Mouse (Mus musculus): ENCODE data around the gene Adam11. TPM values are rescaled to one million over a fixed set of nuclear protein-coding genes. Genes with fewer than 3 reads are reported as not detected.

Adam11 gene
- polyA plus RNA-seq, 1 experiment = not detected

- H3K4me1 ChIP-seq (ENCODE audit: control insufficient read depth, insufficient read depth, low read length) = peaks cover 1% of the 10 kb centered on the region; the same call in 1 of the 2 replicates
- TF ChIP-seq POLR2A (IDR thresholded peaks at IDR 0.05; ENCODE audit: borderline replicate concordance, low read depth, low read length) = no peak
- peak; percentile 13; the same call in 1 of the 2 replicates for TF ChIP-seq CTCF (IDR thresholded peaks at IDR 0.05; ENCODE audit: low read depth, low read length)
- H3K4me3 ChIP-seq (ENCODE audit: insufficient read depth, low read length) = peak overlapping the region; percentile 52
- no peak overlapping the region for H3K27ac ChIP-seq (ENCODE audit: insufficient read depth, low read depth, low read length)
Measured at GRCm38 (mm10) chr11:102774621-102775141, 13.4 kb downstream of the Adam11 start.

- H3K27ac ChIP-seq (ENCODE audit: insufficient read depth, low read depth, low read length) = no peak overlapping the region
- no peak for TF ChIP-seq POLR2A (IDR thresholded peaks at IDR 0.05; ENCODE audit: borderline replicate concordance, low read depth, low read length)
- no peak for TF ChIP-seq CTCF (IDR thresholded peaks at IDR 0.05; ENCODE audit: low read depth, low read length)
- no peak overlapping the region for H3K4me3 ChIP-seq (ENCODE audit: insufficient read depth, low read length)
- H3K4me1 ChIP-seq (ENCODE audit: control insufficient read depth, insufficient read depth, low read length) = peaks cover 7% of the 10 kb centered on the region; the same call in 1 of the 2 replicates
Measured at GRCm38 (mm10) chr11:102777598-102777997, 16.4 kb downstream of the Adam11 start.

- no peak for TF ChIP-seq CTCF (IDR thresholded peaks at IDR 0.05; ENCODE audit: low read depth, low read length)
- no peak for TF ChIP-seq POLR2A (IDR thresholded peaks at IDR 0.05; ENCODE audit: borderline replicate concordance, low read depth, low read length)
- Histone ChIP-seq H3K27ac (ENCODE audit: insufficient read depth, low read depth, low read length) (no peak overlapping the region), H3K4me3 (ENCODE audit: insufficient read depth, low read length) (no peak overlapping the region), H3K4me1 (ENCODE audit: control insufficient read depth, insufficient read depth, low read length) (peaks cover 7% of the 10 kb centered on the region; the same call in 1 of the 2 replicates)
Measured at GRCm38 (mm10) chr11:102778165-102778564, 16.9 kb downstream of the Adam11 start.

GRCm38 (mm10) chr11:102778597-102778996 lies 17.4 kb downstream of the Adam11 start:
- Histone ChIP-seq H3K4me1 (ENCODE audit: control insufficient read depth, insufficient read depth, low read length) (peaks cover 7% of the 10 kb centered on the region; the same call in 1 of the 2 replicates), H3K27ac (ENCODE audit: insufficient read depth, low read depth, low read length) (no peak overlapping the region), H3K4me3 (ENCODE audit: insufficient read depth, low read length) (no peak overlapping the region)
- TF ChIP-seq CTCF (IDR thresholded peaks at IDR 0.05; ENCODE audit: low read depth, low read length) = no peak
- no peak for TF ChIP-seq POLR2A (IDR thresholded peaks at IDR 0.05; ENCODE audit: borderline replicate concordance, low read depth, low read length)

DNA sequence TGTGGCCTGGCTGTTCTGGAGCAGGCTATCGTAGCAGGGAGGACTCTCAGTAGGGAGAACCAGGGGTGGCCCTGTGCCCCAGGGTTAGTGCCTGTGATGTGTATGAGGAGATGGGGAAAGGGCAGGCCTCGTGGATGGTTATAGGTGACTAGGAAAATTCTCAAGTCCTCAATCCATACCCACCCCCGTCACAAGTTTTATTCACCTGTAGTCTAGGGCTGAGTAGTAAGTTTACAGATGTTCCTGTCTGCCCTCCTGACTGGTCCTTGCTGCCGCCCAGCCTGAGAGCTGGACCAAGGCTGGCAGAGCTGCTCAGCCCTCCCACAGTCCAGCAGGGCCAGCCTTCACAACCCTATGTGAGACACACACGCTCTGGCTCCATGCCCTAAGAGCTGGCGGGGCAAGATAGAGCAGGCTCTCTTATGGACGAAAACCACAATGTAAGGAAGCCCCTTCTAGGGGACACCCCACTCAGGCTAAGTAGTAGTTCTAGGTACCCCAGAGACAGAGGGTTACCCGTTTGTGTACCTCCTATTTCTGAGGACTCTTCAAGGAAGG lies 17.9 kb downstream of the Adam11 start:
- Histone ChIP-seq H3K4me1 (ENCODE audit: control insufficient read depth, insufficient read depth, low read length) (peaks cover 7% of the 10 kb centered on the region; the same call in 1 of the 2 replicates), H3K4me3 (ENCODE audit: insufficient read depth, low read length) (no peak overlapping the region), H3K27ac (ENCODE audit: insufficient read depth, low read depth, low read length) (no peak overlapping the region)
- TF ChIP-seq CTCF (IDR thresholded peaks at IDR 0.05; ENCODE audit: low read depth, low read length) (no peak), POLR2A (IDR thresholded peaks at IDR 0.05; ENCODE audit: borderline replicate concordance, low read depth, low read length) (no peak)

DNA sequence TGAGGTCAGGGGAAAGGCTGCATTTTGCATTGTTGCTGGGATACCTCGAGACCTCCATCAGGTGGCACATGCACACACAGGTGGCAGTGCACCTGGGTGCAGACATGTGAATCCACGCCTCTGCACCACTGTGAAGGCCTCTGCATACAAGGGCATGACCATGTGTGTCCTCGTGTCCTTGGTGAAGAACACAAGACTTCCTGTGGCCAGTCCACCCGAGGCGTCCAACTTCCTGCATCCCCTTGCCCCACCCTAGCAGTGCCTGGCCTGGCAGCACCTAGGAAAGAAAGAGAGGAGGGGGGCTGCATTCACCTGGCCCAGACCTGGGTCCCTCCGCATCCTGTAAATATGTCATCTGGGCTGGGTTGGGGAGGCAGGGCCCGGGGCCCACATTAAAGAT lies 18.6 kb downstream of the Adam11 start:
- H3K4me3 ChIP-seq (ENCODE audit: insufficient read depth, low read length) = no peak overlapping the region
- no peak overlapping the region for H3K27ac ChIP-seq (ENCODE audit: insufficient read depth, low read depth, low read length)
- no peak for TF ChIP-seq CTCF (IDR thresholded peaks at IDR 0.05; ENCODE audit: low read depth, low read length)
- TF ChIP-seq POLR2A (IDR thresholded peaks at IDR 0.05; ENCODE audit: borderline replicate concordance, low read depth, low read length) = no peak
- peaks cover 7% of the 10 kb centered on the region; the same call in 1 of the 2 replicates for H3K4me1 ChIP-seq (ENCODE audit: control insufficient read depth, insufficient read depth, low read length)

- Histone ChIP-seq H3K4me1 (ENCODE audit: control insufficient read depth, insufficient read depth, low read length) (peaks cover 7% of the 10 kb centered on the region; the same call in 1 of the 2 replicates), H3K27ac (ENCODE audit: insufficient read depth, low read depth, low read length) (no peak overlapping the region), H3K4me3 (ENCODE audit: insufficient read depth, low read length) (no peak overlapping the region)
- TF ChIP-seq CTCF (IDR thresholded peaks at IDR 0.05; ENCODE audit: low read depth, low read length) (no peak), POLR2A (IDR thresholded peaks at IDR 0.05; ENCODE audit: borderline replicate concordance, low read depth, low read length) (no peak)
Measured at GRCm38 (mm10) chr11:102780271-102780985, 19.2 kb downstream of the Adam11 start.

DNA sequence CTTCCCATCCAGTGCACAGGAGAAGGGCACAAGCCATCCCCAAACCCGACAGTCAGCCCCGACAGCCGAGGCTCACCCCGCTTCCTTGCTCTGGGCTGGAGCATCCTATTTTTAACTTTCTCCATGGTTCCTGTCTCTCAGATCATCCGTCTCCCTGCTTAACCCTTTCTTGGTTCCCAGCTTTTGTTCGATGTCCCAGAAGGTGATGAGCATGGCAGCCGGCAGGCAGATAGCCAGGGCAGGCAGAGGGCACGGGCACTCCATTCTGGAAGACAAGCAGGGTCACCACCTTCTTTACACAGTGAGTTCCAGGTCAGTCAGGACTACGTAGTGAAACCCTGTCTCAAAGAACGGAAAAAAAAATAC lies 19.7 kb downstream of the Adam11 start:
- TF ChIP-seq POLR2A (IDR thresholded peaks at IDR 0.05; ENCODE audit: borderline replicate concordance, low read depth, low read length) (no peak), CTCF (IDR thresholded peaks at IDR 0.05; ENCODE audit: low read depth, low read length) (no peak)
- H3K4me3 ChIP-seq (ENCODE audit: insufficient read depth, low read length) = no peak overlapping the region
- H3K27ac ChIP-seq (ENCODE audit: insufficient read depth, low read depth, low read length) = no peak overlapping the region
- peaks cover 7% of the 10 kb centered on the region; the same call in 1 of the 2 replicates for H3K4me1 ChIP-seq (ENCODE audit: control insufficient read depth, insufficient read depth, low read length)

GRCm38 (mm10) chr11:102781523-102781922 lies 20.3 kb downstream of the Adam11 start:
- Histone ChIP-seq H3K4me1 (ENCODE audit: control insufficient read depth, insufficient read depth, low read length) (peaks cover 7% of the 10 kb centered on the region; the same call in 1 of the 2 replicates), H3K27ac (ENCODE audit: insufficient read depth, low read depth, low read length) (no peak overlapping the region), H3K4me3 (ENCODE audit: insufficient read depth, low read length) (no peak overlapping the region)
- TF ChIP-seq POLR2A (IDR thresholded peaks at IDR 0.05; ENCODE audit: borderline replicate concordance, low read depth, low read length) (no peak), CTCF (IDR thresholded peaks at IDR 0.05; ENCODE audit: low read depth, low read length) (no peak)

DNA sequence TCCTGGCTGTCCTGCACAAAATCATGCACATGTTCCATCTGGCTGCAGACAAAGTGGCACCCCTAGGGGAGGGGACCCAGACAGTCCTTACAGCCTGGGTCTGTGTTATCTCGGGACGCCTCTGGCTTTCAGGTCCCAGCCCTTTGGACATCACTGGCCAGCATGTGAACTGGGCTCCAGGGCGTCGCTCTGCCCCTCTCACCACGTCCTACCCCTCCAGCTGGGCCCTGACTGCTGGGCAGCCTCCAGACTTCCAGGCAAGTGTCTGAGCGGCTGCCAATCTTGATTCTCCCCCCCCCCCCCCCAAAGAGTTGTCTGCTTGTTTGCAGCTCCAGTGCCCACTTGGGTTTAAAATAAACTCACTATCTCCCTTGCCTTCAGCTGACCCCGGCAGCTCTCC lies 22.2 kb downstream of the Adam11 start:
- peaks cover 7% of the 10 kb centered on the region; the same call in 1 of the 2 replicates for H3K4me1 ChIP-seq (ENCODE audit: control insufficient read depth, insufficient read depth, low read length)
- H3K27ac ChIP-seq (ENCODE audit: insufficient read depth, low read depth, low read length) = no peak overlapping the region
- no peak overlapping the region for H3K4me3 ChIP-seq (ENCODE audit: insufficient read depth, low read length)
- TF ChIP-seq CTCF (IDR thresholded peaks at IDR 0.05; ENCODE audit: low read depth, low read length) = no peak
- TF ChIP-seq POLR2A (IDR thresholded peaks at IDR 0.05; ENCODE audit: borderline replicate concordance, low read depth, low read length) = no peak
